Mouse (Mus musculus): ENCODE results near the gene Aif1l. TPM values are rescaled to one million over a fixed set of nuclear protein-coding genes. Genes with fewer than 3 reads are reported as not detected.

Aif1l gene
- total and polyA plus RNA-seq, 3 experiments, result 0.22 TPM; not detected in 2

DNA sequence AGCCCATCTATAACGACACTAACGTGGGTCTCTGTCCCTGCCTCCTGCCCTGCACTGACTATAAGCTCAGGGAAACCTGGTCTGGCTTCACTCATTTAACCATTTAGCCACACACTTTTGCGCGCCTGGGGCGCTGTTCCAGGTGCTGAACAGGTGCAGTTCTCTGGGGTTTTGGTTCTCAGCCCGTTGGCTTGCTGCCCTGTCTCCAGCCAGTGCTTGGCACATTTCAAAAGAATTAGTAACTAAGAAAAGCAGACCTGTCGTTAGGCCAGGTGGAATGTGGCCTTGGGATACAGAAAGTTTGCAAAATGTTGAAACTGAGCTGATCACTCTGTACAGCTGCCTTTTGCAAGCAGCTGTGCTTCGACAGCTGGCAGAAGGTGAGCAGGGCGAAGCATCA is 25.1 kb upstream of the Aif1l start:
- Histone ChIP-seq H3K27me3 (ENCODE audit: insufficient read depth, low read length) (peaks cover 57% of the 10 kb centered on the region), H3K4me3 (ENCODE audit: low read depth, low read length) (no peak overlapping the region), H3K4me1 (ENCODE audit: insufficient read depth, low read depth, low read length) (no peaks in the 10 kb centered on the region), H3K9me3 (replicated peaks) (no peaks in the 10 kb centered on the region), H3K36me3 (replicated peaks) (no peaks in the 10 kb centered on the region)
- DNase-seq (ENCODE audit: low spot score) (no peak), ATAC-seq (ENCODE audit: extremely low read depth, insufficient number of reproducible peaks, low FRiP score, poor library complexity, severe bottlenecking) (no peak)
- TF ChIP-seq POLR2AphosphoS5 (IDR thresholded peaks at IDR 0.05; ENCODE audit: insufficient replicate concordance, low read depth, low read length), result no peak
- TF ChIP-seq GATA1 (IDR thresholded peaks at IDR 0.05; ENCODE audit: borderline replicate concordance, low read length), result no peak
- TF ChIP-seq GATA2 (IDR thresholded peaks at IDR 0.05; ENCODE audit: borderline replicate concordance, low read depth, low read length), result no peak
- TF ChIP-seq CTCF (IDR thresholded peaks at IDR 0.05; ENCODE audit: low read depth, low read length), result no peak
- no peak for TF ChIP-seq TAL1 (conservative IDR thresholded peaks at IDR 0.05; ENCODE audit: low read depth, low read length)

DNA sequence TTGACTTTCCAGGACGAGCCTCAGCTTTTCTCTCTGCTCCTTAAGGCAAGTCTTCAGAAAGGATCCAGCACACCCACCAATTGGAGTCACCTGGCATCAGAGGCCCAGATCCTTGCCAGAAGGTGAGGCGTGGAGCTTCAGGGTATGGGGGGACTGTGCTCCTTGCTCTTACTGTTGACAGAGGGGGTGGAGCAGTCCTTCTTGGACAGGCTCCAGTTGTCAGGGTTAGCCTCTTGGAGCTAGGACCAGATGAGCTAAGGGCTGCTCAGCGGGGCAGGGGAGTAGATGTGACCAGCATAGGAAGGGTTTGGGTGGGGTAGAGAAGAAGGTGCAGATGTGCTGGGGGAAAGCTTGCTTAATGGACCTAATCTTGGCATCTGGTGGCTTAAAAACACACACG is 24.0 kb upstream of the Aif1l start:
- Histone ChIP-seq H3K4me3 (ENCODE audit: low read depth, low read length) (no peak overlapping the region), H3K36me3 (replicated peaks) (no peaks in the 10 kb centered on the region), H3K27me3 (ENCODE audit: insufficient read depth, low read length) (peaks cover 53% of the 10 kb centered on the region), H3K9me3 (replicated peaks) (no peaks in the 10 kb centered on the region), H3K4me1 (ENCODE audit: insufficient read depth, low read depth, low read length) (no peaks in the 10 kb centered on the region)
- DNase-seq (ENCODE audit: low spot score) (no peak), ATAC-seq (ENCODE audit: extremely low read depth, insufficient number of reproducible peaks, low FRiP score, poor library complexity, severe bottlenecking) (no peak)
- TF ChIP-seq GATA2 (IDR thresholded peaks at IDR 0.05; ENCODE audit: borderline replicate concordance, low read depth, low read length) (no peak), GATA1 (IDR thresholded peaks at IDR 0.05; ENCODE audit: borderline replicate concordance, low read length) (no peak), POLR2AphosphoS5 (IDR thresholded peaks at IDR 0.05; ENCODE audit: insufficient replicate concordance, low read depth, low read length) (no peak)

DNA sequence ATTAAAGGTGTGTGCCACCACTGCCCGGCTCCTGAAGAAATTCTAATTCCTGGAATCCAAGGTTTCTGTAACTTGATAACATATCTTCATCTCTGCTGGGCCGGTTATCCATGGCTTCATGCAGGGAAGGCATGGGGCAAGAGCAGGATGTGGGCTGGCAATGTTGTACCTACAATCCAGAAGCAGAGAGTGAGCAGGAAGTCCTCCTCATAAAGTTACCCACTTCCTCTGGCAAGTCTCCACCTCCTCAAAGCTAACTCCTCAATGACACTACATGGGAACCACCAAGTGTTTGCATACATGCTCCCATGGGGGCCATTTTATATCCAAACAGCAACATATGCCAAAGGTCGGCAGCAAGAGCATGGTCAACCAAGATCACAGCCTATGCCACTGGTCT is 20.3 kb upstream of the Aif1l start:
- no peaks in the 10 kb centered on the region for H3K4me1 ChIP-seq (ENCODE audit: insufficient read depth, low read depth, low read length)
- TF ChIP-seq CTCF (IDR thresholded peaks at IDR 0.05; ENCODE audit: low read depth, low read length) (no peak), GATA1 (IDR thresholded peaks at IDR 0.05; ENCODE audit: borderline replicate concordance, low read length) (no peak), TAL1 (conservative IDR thresholded peaks at IDR 0.05; ENCODE audit: low read depth, low read length) (no peak), GATA2 (IDR thresholded peaks at IDR 0.05; ENCODE audit: borderline replicate concordance, low read depth, low read length) (no peak), POLR2AphosphoS5 (IDR thresholded peaks at IDR 0.05; ENCODE audit: insufficient replicate concordance, low read depth, low read length) (no peak)
- no peaks in the 10 kb centered on the region for H3K36me3 ChIP-seq (replicated peaks)
- ATAC-seq (ENCODE audit: extremely low read depth, insufficient number of reproducible peaks, low FRiP score, poor library complexity, severe bottlenecking), result no peak
- no peak for DNase-seq (ENCODE audit: low spot score)
- H3K4me3 ChIP-seq (ENCODE audit: low read depth, low read length), result no peak overlapping the region
- H3K27me3 ChIP-seq (ENCODE audit: insufficient read depth, low read length), result peaks cover 43% of the 10 kb centered on the region
- H3K9me3 ChIP-seq (replicated peaks), result no peaks in the 10 kb centered on the region

DNA sequence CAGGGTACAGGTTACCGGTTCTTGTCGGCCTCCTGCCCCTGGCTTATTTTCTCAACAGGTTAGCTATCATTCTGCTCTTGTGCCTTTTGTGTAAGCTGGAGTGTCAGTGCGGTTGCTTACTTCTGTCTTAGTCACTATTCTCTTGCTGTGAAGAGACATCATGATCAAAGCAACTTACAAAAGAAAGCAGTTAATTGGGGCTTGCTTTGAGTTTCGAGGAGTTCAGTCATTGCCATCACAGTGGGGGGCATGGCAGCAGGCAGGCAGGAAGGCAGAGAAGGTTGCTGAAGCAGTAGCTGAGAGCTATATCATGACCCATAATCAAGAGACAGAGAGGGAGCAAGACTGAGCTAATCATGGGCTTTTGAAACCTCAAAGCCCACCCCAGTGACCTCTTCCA is 15.4 kb upstream of the Aif1l start:
- H3K4me1 ChIP-seq (ENCODE audit: insufficient read depth, low read depth, low read length), result no peaks in the 10 kb centered on the region
- DNase-seq (ENCODE audit: low spot score) (no peak), ATAC-seq (ENCODE audit: extremely low read depth, insufficient number of reproducible peaks, low FRiP score, poor library complexity, severe bottlenecking) (no peak)
- peaks cover 52% of the 10 kb centered on the region for H3K27me3 ChIP-seq (ENCODE audit: insufficient read depth, low read length)
- no peaks in the 10 kb centered on the region for H3K36me3 ChIP-seq (replicated peaks)
- no peak for TF ChIP-seq GATA1 (IDR thresholded peaks at IDR 0.05; ENCODE audit: borderline replicate concordance, low read length)
- no peak for TF ChIP-seq TAL1 (conservative IDR thresholded peaks at IDR 0.05; ENCODE audit: low read depth, low read length)
- no peak for TF ChIP-seq POLR2AphosphoS5 (IDR thresholded peaks at IDR 0.05; ENCODE audit: insufficient replicate concordance, low read depth, low read length)
- TF ChIP-seq CTCF (IDR thresholded peaks at IDR 0.05; ENCODE audit: low read depth, low read length), result no peak
- no peak for TF ChIP-seq GATA2 (IDR thresholded peaks at IDR 0.05; ENCODE audit: borderline replicate concordance, low read depth, low read length)
- no peaks in the 10 kb centered on the region for H3K9me3 ChIP-seq (replicated peaks)
- H3K4me3 ChIP-seq (ENCODE audit: low read depth, low read length), result no peak overlapping the region

DNA sequence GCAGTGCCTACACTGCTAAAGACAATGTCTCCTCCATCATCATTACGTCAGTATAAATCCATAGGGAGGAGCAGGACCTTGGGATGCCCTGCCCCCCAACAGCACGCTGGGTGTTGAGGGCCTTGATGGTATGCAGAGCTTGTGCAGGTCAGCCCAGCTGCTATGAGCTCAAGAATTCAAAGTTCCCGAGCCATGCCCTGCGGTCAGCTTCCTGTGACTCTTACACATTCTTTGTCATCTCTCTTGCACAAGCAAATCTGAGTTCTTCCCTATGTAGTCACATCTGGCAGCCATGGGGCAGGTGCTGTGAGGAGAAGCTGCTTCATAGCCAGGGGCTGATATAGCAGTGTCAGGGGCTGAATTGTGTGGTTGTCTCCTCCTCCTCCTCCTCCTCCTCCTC is 14.9 kb upstream of the Aif1l start:
- H3K9me3 ChIP-seq (replicated peaks), result no peaks in the 10 kb centered on the region
- TF ChIP-seq TAL1 (conservative IDR thresholded peaks at IDR 0.05; ENCODE audit: low read depth, low read length) (no peak), GATA2 (IDR thresholded peaks at IDR 0.05; ENCODE audit: borderline replicate concordance, low read depth, low read length) (no peak), GATA1 (IDR thresholded peaks at IDR 0.05; ENCODE audit: borderline replicate concordance, low read length) (no peak), CTCF (IDR thresholded peaks at IDR 0.05; ENCODE audit: low read depth, low read length) (no peak), POLR2AphosphoS5 (IDR thresholded peaks at IDR 0.05; ENCODE audit: insufficient replicate concordance, low read depth, low read length) (no peak)
- no peak for DNase-seq (ENCODE audit: low spot score)
- ATAC-seq (ENCODE audit: extremely low read depth, insufficient number of reproducible peaks, low FRiP score, poor library complexity, severe bottlenecking), result no peak
- H3K4me1 ChIP-seq (ENCODE audit: insufficient read depth, low read depth, low read length), result no peaks in the 10 kb centered on the region
- H3K27me3 ChIP-seq (ENCODE audit: insufficient read depth, low read length), result peaks cover 49% of the 10 kb centered on the region
- no peak overlapping the region for H3K4me3 ChIP-seq (ENCODE audit: low read depth, low read length)
- no peaks in the 10 kb centered on the region for H3K36me3 ChIP-seq (replicated peaks)

DNA sequence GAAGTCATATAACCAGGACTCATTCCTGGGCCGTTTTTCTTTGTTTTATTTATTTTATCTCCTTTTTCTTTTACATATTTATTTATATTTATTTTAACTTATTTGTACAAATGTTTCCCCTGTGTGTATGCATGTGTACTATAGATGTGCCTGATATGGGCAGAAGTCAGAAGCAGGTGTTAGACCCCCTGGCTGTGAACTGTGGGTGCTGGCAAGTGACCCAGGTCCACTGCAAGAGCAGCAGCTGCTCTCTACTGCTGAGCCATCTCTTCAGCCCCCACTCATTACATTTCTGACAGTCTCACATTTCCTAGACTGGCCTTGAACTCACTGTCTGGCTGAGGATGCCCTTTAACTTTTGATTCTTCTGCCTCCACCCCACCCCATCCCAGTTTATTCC is 11.6 kb upstream of the Aif1l start:
- Histone ChIP-seq H3K4me3 (ENCODE audit: low read depth, low read length) (no peak overlapping the region), H3K36me3 (replicated peaks) (no peaks in the 10 kb centered on the region), H3K4me1 (ENCODE audit: insufficient read depth, low read depth, low read length) (no peaks in the 10 kb centered on the region), H3K27me3 (ENCODE audit: insufficient read depth, low read length) (peaks cover 36% of the 10 kb centered on the region), H3K9me3 (replicated peaks) (no peaks in the 10 kb centered on the region)
- TF ChIP-seq GATA2 (IDR thresholded peaks at IDR 0.05; ENCODE audit: borderline replicate concordance, low read depth, low read length) (no peak), GATA1 (IDR thresholded peaks at IDR 0.05; ENCODE audit: borderline replicate concordance, low read length) (no peak), TAL1 (conservative IDR thresholded peaks at IDR 0.05; ENCODE audit: low read depth, low read length) (no peak), POLR2AphosphoS5 (IDR thresholded peaks at IDR 0.05; ENCODE audit: insufficient replicate concordance, low read depth, low read length) (no peak), CTCF (IDR thresholded peaks at IDR 0.05; ENCODE audit: low read depth, low read length) (no peak)
- ATAC-seq (ENCODE audit: extremely low read depth, insufficient number of reproducible peaks, low FRiP score, poor library complexity, severe bottlenecking) (no peak), DNase-seq (ENCODE audit: low spot score) (no peak)

DNA sequence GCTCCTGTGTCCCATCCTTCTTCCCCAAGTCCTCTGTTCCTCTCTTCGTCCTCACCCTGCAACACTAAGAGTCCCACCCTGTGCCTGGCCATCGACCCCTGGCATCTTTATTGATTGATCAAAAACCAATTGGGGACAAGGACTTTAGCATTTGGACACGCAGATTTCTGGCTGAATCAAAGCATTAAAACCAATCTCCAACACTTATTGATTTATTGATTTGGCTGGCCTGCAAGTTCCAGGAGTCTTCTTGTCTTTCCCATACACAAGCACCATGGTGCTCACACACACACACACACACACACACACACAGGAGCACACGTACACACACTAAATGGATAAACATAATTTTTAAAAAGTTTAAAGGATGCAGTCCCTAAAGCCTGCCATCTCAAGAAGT is 6.9 kb upstream of the Aif1l start:
- no peaks in the 10 kb centered on the region for H3K9me3 ChIP-seq (replicated peaks)

More for the DNA sequence above, 6.9 kb upstream of the Aif1l start:
- Histone ChIP-seq H3K27me3 (ENCODE audit: insufficient read depth, low read length) (peaks cover 36% of the 10 kb centered on the region), H3K36me3 (replicated peaks) (no peaks in the 10 kb centered on the region), H3K4me3 (ENCODE audit: low read depth, low read length) (no peak overlapping the region), H3K4me1 (ENCODE audit: insufficient read depth, low read depth, low read length) (no peaks in the 10 kb centered on the region)
- no peak for ATAC-seq (ENCODE audit: extremely low read depth, insufficient number of reproducible peaks, low FRiP score, poor library complexity, severe bottlenecking)
- DNase-seq (ENCODE audit: low spot score), result no peak
- TF ChIP-seq CTCF (IDR thresholded peaks at IDR 0.05; ENCODE audit: low read depth, low read length) (no peak), GATA2 (IDR thresholded peaks at IDR 0.05; ENCODE audit: borderline replicate concordance, low read depth, low read length) (no peak)
